Mouse (Mus musculus): ENCODE measurements around the gene 1110008P14Rik.

The 1110008P14Rik gene

DNA sequence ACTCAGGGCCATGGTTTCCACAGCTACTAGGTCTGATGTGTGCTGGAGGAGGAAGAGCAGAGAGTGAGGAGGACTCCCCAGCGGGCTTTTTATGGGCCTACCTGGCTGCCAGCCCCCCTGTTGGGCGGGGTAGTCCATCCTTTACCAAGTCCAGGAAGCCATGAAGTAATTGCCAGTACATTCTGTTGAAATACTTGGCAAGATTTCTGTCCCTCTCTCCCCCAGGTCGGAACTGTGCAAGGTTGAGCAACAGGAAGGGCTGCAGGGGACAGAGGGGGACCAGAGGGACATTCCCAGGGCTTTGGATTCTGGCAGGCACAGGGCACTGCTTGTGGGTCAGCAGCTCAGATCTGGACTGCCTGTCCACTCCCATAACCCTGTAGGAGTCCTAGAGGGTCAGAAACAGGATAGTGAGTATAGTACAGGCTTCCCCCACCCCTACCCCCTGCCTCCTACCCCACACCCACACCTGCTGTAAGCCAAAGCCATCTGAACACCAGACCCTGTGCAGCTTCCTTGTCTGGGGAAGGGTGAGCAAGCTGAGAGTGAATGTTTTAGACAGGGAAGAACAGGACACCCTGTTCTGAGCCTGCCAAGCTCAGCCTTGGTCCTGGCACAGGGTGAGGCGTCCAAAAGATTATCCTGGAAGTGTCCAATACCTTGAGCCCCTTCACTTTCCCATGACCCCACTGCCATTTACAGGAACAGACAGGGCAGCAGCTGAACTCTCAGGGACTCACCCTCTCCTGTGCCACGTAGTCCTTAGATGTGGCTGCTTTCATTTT is 6.2 kb upstream of the 1110008P14Rik start, which contains the start of gene Lcn2:
Gene Lcn2 (minus strand): TSS at position 547 of the 785 bp plus-strand sequence.
- CTCF ChIA-PET, result interaction anchor here in 2 of 4 experiments (0.7 to 1.3 kb wide), 3 partner anchors 17 to 80 kb away, joined by 3 to 6 read pairs (median 5); no protein-coding TSS in a partner anchor

DNA sequence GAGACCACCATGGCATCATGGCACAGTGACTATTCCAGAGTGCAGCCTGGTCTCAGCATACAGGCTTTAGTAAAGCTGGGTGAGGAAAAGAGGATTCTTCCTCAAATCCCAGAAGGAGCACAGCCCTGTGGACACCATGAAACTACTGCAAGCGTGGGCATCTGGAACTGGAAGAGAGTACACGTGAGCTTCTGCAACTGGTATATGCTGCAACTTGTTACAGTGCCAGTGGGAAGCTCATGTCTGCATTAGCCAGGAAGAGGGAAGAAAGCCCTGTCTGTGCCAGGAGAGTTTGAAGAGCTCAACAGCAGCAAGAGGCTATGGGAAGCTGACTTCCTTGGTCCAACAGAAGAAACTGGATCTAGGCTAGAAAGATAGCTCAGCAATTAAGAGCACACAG is 951 bp upstream of the 1110008P14Rik start:
- ChIA-PET POLR2A (interaction anchor here in 3 of 4 experiments (0.7 to 1.3 kb wide), 3 partner anchors 8 to 15 kb away, joined by 3 to 4 read pairs (median 3); no protein-coding TSS in a partner anchor), CTCF (interaction anchor here in 3 of 4 experiments (0.6 to 2.0 kb wide), 6 partner anchors 20 to 75 kb away, joined by 3 to 25 read pairs (median 6); no protein-coding TSS in a partner anchor)

More for the DNA sequence above, 6.2 kb upstream of the 1110008P14Rik start, which contains the start of gene Lcn2:
- POLR2A ChIA-PET, result interaction anchor here in 1 of 4 experiments (1.8 kb wide), 1 partner anchor 8 kb away, joined by 5 read pairs; no protein-coding TSS in a partner anchor

GRCm38 (mm10) chr2:32381141-32381774 is 480 bp downstream of the 1110008P14Rik start:
- ChIA-PET POLR2A (interaction anchor here in 3 of 4 experiments (0.5 to 1.4 kb wide), 26 partner anchors 9 to 1958 kb away, joined by 3 to 6 read pairs (median 3); partner anchors contain the start of genes Ciz1 (in 1 of the 3) and Swi5 (in 1 of the 3)), CTCF (interaction anchor here (0.6 to 2.0 kb wide), 20 partner anchors 9 to 247 kb away, joined by 3 to 25 read pairs (median 3); partner anchors contain the start of gene Dnm1 (in 1 of the 4))

DNA sequence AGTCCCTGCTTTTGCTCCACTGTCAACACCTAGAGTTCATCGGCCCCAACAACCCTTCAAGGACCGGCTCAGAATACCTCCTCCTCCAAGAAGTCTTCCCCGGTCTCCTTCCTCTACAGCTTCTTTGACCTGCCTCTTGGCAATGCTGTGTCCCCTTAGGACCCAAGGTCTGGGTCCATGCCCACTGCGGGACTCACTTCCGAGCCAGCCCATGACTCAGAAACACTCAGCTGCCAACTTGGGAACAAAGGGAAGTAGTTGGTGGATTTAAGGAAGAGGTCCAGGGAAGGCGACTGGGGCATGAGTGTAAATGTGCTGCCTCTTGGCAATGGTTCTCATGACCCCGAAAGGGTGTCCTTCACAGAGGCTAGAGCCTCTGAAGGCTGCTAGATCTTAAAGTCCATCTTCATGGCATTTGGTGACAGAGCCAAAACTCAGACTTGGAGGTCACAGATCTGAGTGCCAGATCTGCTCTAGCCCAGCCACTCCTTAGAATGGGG is 1.7 kb downstream of the 1110008P14Rik start:
- ChIA-PET CTCF (no interaction called here), POLR2A (interaction anchor here in 2 of 4 experiments (0.6 to 1.1 kb wide), 5 partner anchors 9 to 141 kb away, joined by 3 to 5 read pairs (median 3); partner anchors contain the start of gene Lcn2 (in 1 of the 2))

- POLR2A ChIA-PET, result no interaction called here
These were observed 4.8 kb downstream of the 1110008P14Rik start for GRCm38 (mm10) chr2:32376963-32377362.

DNA sequence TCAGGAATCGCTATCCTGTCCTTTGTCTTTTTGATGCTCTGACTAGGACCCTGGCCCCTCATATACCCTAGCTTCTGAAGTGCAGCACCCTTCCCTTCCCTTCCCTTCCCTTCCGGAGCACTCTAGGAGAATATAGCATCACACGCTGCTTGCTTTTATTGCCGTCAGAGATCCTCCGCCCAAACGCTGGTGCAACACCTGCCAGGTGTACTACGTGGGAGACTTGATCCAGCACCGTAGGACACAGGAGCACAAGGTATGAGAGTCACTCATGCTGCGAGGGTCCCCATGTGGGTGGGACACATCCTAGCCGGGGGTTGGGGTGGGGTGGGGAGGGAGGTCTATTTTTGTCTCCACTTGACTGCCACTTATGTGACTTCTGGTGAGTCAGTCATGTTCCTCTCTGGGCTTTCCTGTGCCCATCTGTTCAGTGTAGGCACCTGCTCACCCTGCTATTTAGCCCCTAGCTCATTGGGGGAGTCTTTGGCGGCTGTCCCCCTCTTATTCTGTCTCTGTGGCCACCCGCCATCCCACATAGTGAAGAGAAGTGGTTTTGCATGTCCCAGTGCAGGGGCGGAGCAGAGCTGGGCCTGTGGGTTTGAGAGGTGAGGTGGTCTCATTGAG is 6.3 kb downstream of the 1110008P14Rik start:
- POLR2A ChIA-PET, result interaction anchor here in 2 of 4 experiments (0.8 to 1.3 kb wide), 5 partner anchors 8 to 138 kb away, joined by 3 to 5 read pairs (median 4); partner anchors contain the start of gene Slc25a25 (in 1 of the 2)
- CTCF ChIA-PET, result interaction anchor here in 1 of 4 experiments (0.8 to 1.3 kb wide), 2 partner anchors 29 to 70 kb away, joined by 4 to 6 read pairs; no protein-coding TSS in a partner anchor

More at GRCm38 (mm10) chr2:32376963-32377362, 4.8 kb downstream of the 1110008P14Rik start:
- CTCF ChIA-PET, result no interaction called here

- CTCF ChIA-PET, result no interaction called here
These were observed 7.5 kb downstream of the 1110008P14Rik start for GRCm38 (mm10) chr2:32374191-32374590.

GRCm38 (mm10) chr2:32367315-32367714 is 14.4 kb downstream of the 1110008P14Rik start:
- POLR2A ChIA-PET, result interaction anchor here in 2 of 4 experiments (0.8 to 1.2 kb wide), 3 partner anchors 8 to 17 kb away, joined by 4 to 5 read pairs (median 4); partner anchors contain the start of gene 1110008P14Rik (in 1 of the 2)
- CTCF ChIA-PET, result interaction anchor here in 1 of 4 experiments (0.6 kb wide), 1 partner anchor 21 kb away, joined by 3 read pairs; no protein-coding TSS in a partner anchor

More at GRCm38 (mm10) chr2:32374191-32374590, 7.5 kb downstream of the 1110008P14Rik start:
- POLR2A ChIA-PET, result interaction anchor here in 1 of 4 experiments (0.6 kb wide), 1 partner anchor 1062 kb away, joined by 4 read pairs; no protein-coding TSS in a partner anchor

DNA sequence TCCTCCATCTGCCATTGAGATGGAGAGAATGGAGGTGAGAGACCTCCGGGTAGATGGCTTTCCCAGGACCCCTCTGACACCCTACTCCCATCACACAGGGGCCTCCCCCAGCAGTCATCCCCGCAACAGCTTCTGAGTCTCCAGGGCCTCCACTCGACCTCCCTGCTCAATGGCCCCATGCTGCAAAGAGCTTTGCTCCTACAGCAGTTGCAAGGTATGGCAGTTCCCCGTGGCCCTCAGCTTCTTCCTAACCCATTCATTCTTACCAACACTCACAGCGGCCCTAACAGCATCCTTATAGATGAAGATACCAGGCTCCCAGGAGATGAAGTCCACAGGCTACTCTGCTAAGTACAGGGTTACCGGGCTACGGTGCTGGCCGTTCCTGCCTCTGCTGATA is 17.6 kb downstream of the 1110008P14Rik start:
- POLR2A ChIA-PET, result interaction anchor here in 2 of 4 experiments (1.0 to 1.6 kb wide), 3 partner anchors 11 to 54 kb away, joined by 3 to 4 read pairs (median 4); no protein-coding TSS in a partner anchor
- CTCF ChIA-PET, result interaction anchor here in 3 of 4 experiments (0.7 to 2.2 kb wide), 6 partner anchors 33 to 192 kb away, joined by 3 to 11 read pairs (median 4); no protein-coding TSS in a partner anchor

DNA sequence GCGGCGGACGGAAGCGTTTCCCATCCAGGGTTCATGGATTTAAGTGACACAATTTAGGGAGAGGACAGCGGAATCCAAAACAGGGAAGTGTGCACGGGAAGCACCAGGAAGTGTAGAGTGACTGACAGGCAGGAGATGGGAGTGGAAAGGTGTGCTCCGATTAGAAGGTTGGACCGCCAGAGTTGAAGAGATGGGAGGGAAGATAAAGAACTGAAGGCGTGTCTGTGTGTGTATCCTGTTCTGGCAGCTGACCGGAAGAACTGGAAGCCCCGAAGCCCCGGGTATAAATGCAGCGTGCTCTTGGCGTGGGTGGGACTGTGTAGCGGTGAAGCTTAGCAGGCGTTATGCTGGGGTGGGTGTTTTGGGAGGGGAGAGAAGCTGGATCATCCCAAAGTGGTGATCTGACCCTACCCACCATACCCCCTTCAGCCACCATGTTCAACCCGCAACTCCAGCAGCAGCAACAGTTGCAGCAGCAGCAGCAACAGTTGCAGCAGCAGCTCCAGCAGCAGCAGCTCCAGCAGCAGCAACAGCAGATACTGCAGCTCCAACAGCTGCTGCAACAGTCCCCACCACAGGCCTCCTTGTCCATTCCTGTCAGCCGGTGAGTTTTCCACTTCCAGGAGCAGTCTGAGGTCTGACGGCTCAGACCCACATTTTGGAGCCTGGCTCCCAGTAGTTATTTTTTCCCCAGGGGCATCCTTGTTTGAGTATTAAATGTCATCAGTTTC is 18.2 kb downstream of the 1110008P14Rik start:
- CTCF ChIA-PET, result interaction anchor here in 3 of 4 experiments (0.6 to 2.2 kb wide), 10 partner anchors 10 to 819 kb away, joined by 3 to 11 read pairs (median 3); no protein-coding TSS in a partner anchor
- POLR2A ChIA-PET, result interaction anchor here in 2 of 4 experiments (1.0 to 1.6 kb wide), 3 partner anchors 11 to 53 kb away, joined by 3 to 4 read pairs (median 4); no protein-coding TSS in a partner anchor

DNA sequence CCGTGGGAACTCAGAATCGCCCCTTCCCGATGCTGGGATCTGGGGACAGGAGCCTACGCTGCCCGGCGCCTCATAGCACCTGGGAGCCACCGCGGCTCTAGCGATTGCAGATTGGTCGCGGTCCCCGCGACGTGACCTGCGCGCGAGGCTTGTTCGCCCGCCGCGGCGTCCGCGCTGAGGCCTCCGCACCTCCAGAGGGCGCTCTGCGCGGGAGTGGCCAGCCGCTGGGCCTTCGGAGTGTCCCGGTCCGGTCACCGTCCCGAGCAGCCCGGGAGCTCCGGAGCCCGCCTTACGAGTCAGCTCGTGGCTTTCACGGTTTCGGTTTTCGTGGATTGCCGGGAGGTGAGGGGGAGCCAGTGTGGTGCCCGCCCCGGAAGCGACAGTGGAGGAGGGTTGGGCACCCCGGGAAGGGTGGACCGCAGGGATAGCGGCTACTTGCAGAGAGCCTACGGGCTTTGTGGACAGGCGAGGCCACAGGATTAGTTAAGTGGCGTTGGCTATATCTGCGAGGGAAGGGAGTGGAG is 18.9 kb downstream of the 1110008P14Rik start:
- CTCF ChIA-PET, result interaction anchor here (0.6 to 2.2 kb wide), 25 partner anchors 9 to 881 kb away, joined by 3 to 13 read pairs (median 3); partner anchors contain the start of genes 1110008P14Rik (in 2 of the 4) and Dnm1 (in 1 of the 4)
- POLR2A ChIA-PET, result interaction anchor here (0.6 to 1.6 kb wide), 16 partner anchors 14 to 1399 kb away, joined by 3 to 6 read pairs (median 4); partner anchors contain the start of gene Swi5 (in 1 of the 4)

- ChIA-PET CTCF (interaction anchor here in 3 of 4 experiments (0.6 to 2.2 kb wide), 21 partner anchors 8 to 881 kb away, joined by 3 to 13 read pairs (median 4); partner anchors contain the start of genes 1110008P14Rik (in 2 of the 3) and Dnm1 (in 1 of the 3)), POLR2A (interaction anchor here (0.6 to 1.3 kb wide), 16 partner anchors 13 to 1399 kb away, joined by 3 to 6 read pairs (median 4); partner anchors contain the start of gene Swi5 (in 1 of the 4))
These were observed 19.5 kb downstream of the 1110008P14Rik start for GRCm38 (mm10) chr2:32362274-32362673.

DNA sequence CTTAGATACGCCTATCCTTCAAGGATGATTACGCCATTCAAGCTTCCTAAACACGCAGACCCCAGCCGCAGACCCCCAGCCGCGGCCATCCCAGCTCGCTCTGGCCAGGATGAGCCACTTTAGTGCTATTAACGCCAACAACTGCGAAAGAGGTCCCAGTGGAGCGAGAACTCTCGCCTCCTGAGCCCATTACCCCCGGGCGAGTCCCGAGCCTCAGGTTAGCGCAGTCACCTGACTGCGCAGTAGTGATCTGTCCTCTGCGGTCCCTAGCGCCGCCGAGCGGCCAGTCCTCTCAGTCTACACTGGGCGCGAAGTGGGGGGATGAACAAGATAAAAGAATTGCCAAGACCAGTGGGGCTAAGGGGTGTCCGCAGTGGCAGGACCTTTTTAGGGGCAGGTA is 20.3 kb downstream of the 1110008P14Rik start:
- CTCF ChIA-PET, result interaction anchor here in 3 of 4 experiments (0.6 to 1.6 kb wide), 9 partner anchors 10 to 347 kb away, joined by 3 to 5 read pairs (median 3); partner anchors contain the start of gene 1110008P14Rik (in 1 of the 3)
- POLR2A ChIA-PET, result interaction anchor here in 2 of 4 experiments (0.7 to 1.7 kb wide), 8 partner anchors 8 to 107 kb away, joined by 3 to 4 read pairs (median 3); partner anchors contain the start of gene 1110008P14Rik (in 2 of the 2)

DNA sequence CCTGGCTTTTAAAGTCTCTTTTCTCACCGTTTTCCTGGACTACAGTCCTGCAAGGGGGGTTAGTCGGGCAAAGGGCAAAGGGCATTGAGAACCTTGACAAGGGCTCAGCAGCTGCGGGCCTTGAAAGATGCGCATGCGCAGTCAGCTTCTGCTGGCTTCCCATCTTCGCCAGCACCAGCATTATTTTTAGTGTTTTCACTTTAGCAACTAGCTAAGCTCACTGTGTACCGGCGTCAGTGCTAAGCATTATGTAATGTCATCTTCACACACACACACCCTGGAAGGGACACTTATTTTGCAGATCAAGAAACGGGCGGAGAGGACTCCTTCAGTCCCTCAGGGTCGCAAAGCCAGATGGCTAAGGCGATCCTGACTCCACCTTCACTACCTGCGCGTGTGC is 21.0 kb downstream of the 1110008P14Rik start:
- ChIA-PET CTCF (interaction anchor here in 3 of 4 experiments (0.6 to 1.6 kb wide), 9 partner anchors 9 to 348 kb away, joined by 3 to 5 read pairs (median 3); no protein-coding TSS in a partner anchor), POLR2A (interaction anchor here in 3 of 4 experiments (0.5 to 1.8 kb wide), 12 partner anchors 9 to 249 kb away, joined by 3 to 4 read pairs (median 3); partner anchors contain the start of genes 1110008P14Rik (in 2 of the 3) and Ciz1 (in 1 of the 3))

DNA sequence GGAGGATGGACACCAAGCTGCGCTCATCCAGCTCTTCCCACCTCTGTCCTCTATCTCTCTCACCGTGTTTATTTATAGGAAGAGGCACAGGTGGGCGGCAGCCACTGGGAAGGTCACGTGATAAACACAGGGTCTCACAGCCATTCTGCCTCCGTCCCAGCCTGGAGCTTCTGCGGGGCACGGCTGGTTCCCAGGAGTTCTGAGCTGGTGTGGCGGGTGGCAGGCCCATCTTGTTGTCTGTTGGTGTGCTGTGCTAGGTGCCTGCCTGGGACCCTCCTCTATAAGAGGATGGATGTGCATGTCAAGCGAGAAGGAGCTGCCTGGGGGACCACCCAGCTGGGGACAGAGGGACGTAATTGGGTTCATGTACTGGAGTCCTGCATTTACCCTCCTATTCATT is 23.4 kb downstream of the 1110008P14Rik start:
- CTCF ChIA-PET, result interaction anchor here (0.5 to 3.2 kb wide), 9 partner anchors 44 to 232 kb away, joined by 3 to 15 read pairs (median 4); partner anchors contain the start of gene Golga2 (in 1 of the 4)

More for the DNA sequence above, 23.4 kb downstream of the 1110008P14Rik start:
- POLR2A ChIA-PET, result interaction anchor here in 3 of 4 experiments (0.7 to 1.6 kb wide), 5 partner anchors 8 to 179 kb away, joined by 3 to 4 read pairs (median 3); partner anchors contain the start of gene 1110008P14Rik (in 1 of the 3)
